Mouse (Mus musculus) liver, embryonic 14.5 days (tissue): ENCODE data around the gene Alkbh4.

Experiments
- CTCF ChIP-seq: IDR thresholded peaks from 2 replicates; pipeline ENCODE4 v1.5.1; 2016; ENCODE audit warnings: antibody characterized with exemption, low read depth, control low read depth
- EP300 ChIP-seq: IDR thresholded peaks from 2 replicates; pipeline ENCODE4 v1.6.1; 2016; ENCODE audit warnings: antibody characterized with exemption, low read depth

- TF ChIP-seq CTCF (peak; percentile 76), EP300 (no peak)
Measured at GRCm38 (mm10) chr5:136186723-136187122, 50.8 kb downstream of the Alkbh4 start.
